Mouse (Mus musculus) kidney, embryonic 14.5 days (tissue): ENCODE data around the gene BC049715. TPM values are rescaled to one million over a fixed set of nuclear protein-coding genes. Genes with fewer than 3 reads are reported as not detected.
A peak's percentile ranks its signal among the peaks of the same experiment; 100 is the strongest.
"Not testable (repeated sequence)": the region's sequence is repeated elsewhere in the genome, so short reads cannot be mapped to it uniquely, and the experiment has no call there.

Experiments used
- ATAC-seq: fragments of 200-750 bp; cut with Nextera tagmentation; 2 replicates; pipeline ENCODE4 v1.8.0; 2017; ENCODE audit warnings: moderate number of reproducible peaks, mild to moderate bottlenecking, moderate TSS enrichment, moderate library complexity; ENCODE audit not compliant: low FRiP score, low TSS enrichment
- H3K27ac ChIP-seq: fragments of 300-500 bp; sonication (generic); 2 replicates; pipeline ENCODE4 v1.5.1; 2014; ENCODE audit warnings: low read depth, mild to moderate bottlenecking, low read length, moderate library complexity, mixed read lengths
- H3K27me3 ChIP-seq: fragments of 300-500 bp; sonication (generic); 2 replicates; pipeline ENCODE4 v1.6.1; 2014; ENCODE audit warnings: mild to moderate bottlenecking, low read length; ENCODE audit not compliant: control insufficient read depth, insufficient read depth
- H3K36me3 ChIP-seq: fragments of 300-500 bp; sonication (generic); 2 replicates; pipeline ENCODE4 v1.6.1; 2014; ENCODE audit warnings: low read length, mixed read lengths; ENCODE audit not compliant: control insufficient read depth, insufficient read depth
- H3K4me1 ChIP-seq: fragments of 300-500 bp; sonication (generic); 2 replicates; pipeline ENCODE4 v1.6.1; 2014; ENCODE audit warnings: low read length, mixed read lengths; ENCODE audit not compliant: control insufficient read depth, insufficient read depth
- H3K4me2 ChIP-seq: fragments of 300-500 bp; sonication (generic); replicated peaks from 2 replicates; pipeline ENCODE4 v1.6.1; 2014; ENCODE audit warnings: low read depth, mild to moderate bottlenecking, low read length
- H3K4me3 ChIP-seq: fragments of 300-500 bp; sonication (generic); 2 replicates; pipeline ENCODE4 v1.5.1; 2014; ENCODE audit warnings: mild to moderate bottlenecking, low read length
- H3K9ac ChIP-seq: fragments of 300-500 bp; sonication (generic); 2 replicates; pipeline ENCODE4 v1.6.1; 2014; ENCODE audit warnings: low read depth, mild to moderate bottlenecking, low read length, moderate library complexity
- H3K9me3 ChIP-seq: fragments of 300-500 bp; sonication (generic); 2 replicates; pipeline ENCODE4 v1.6.1; 2016; ENCODE audit warnings: low read length; ENCODE audit not compliant: control insufficient read depth
- WGBS: fragments of 180-500 bp; shearing (Covaris S2); extraction: QIAGEN DNeasy Blood & Tissue Kit; methylation state at CpG from one replicate; pipeline ENCODE4 v1.1.7; 2014; 5-methylcytosine and 5-hydroxymethylcytosine counted together
- polyA plus RNA-seq: library from polyadenylated mRNA; unstranded; fragments of >200 nt; fragmentation: Nextera tagmentation; extraction: Ambion mirVana; gene quantifications from 2 replicates; pipeline ENCODE4 v1.2.1, GENCODE M21; 2014

BC049715 gene
- polyA plus RNA-seq, 1 experiment from 2014 or later, result 1.9 TPM

DNA sequence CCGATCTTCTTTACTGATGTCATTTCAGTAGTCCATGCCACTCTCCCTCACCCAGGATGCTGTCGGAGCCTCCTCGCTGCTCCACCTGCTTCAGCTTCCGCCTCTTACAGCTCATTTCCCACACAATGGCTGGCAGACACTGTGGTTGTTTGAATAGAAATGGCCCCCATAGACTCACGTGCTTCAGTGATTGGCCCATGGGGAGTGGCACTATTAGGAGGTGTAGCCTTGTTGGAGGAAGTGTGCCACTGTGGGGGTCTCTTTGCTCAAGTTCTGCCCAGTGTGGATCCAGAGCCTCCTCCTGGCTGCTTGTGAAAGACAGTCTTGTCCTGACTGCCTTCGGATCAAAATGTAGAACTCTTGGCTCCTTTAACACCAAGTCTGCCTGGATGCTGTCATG lies 31.6 kb upstream of the BC049715 start:
- Histone ChIP-seq H3K4me3 (no peak overlapping the region), H3K4me1 (peaks cover 6% of the 10 kb centered on the region; the same call in 1 of the 2 replicates), H3K27ac (no peak overlapping the region), H3K9ac (no peak overlapping the region), H3K27me3 (no peaks in the 10 kb centered on the region; the same call in 1 of the 2 replicates), H3K4me2 (no peak overlapping the region), H3K9me3 (no peaks in the 10 kb centered on the region), H3K36me3 (no peaks in the 10 kb centered on the region)
- WGBS, result 45% methylated on average over 6 of the region's 6 CpGs
- ATAC-seq, result no peak; the same call in 1 of the 2 replicates

DNA sequence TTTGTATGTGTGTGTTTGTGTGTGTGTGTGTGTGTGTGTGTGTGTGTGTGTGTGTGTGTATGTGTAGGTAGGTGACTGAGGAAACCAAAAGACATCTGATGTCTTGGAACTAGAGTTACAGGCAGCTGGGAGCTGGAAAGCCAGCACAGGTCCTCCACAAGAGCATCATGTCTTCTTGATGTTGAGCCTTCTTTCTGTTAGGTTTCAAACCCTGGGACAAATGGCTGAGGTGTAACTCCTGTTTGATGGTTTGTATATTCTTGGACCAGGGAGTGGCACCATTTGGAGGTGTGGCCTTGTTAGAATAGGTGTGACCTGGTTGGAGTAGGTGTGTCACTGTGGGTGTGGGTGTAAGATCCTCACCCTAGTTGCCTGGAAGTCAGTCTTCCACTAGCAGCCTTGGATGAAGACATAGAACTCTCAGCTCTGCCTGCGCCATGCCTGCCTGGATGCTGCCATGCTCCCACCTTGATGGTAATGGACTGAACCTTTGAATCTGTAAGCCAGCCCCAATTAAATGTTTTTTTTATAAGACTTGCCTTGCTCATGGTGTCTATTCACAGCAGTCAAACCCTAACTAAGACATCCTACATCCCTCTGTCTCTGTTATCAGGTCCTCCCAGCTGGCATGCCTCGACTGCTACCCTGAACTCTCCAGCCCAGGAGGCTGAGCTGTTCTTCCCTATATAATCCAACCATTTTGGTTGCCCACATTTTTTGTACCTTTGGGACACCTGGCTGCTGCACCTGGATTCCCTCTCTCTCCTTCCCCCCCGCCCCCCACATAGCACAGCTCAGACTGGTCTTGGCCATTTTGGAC lies 29.3 kb upstream of the BC049715 start:
- not testable (repeated sequence) for H3K9me3 ChIP-seq, ATAC-seq

DNA sequence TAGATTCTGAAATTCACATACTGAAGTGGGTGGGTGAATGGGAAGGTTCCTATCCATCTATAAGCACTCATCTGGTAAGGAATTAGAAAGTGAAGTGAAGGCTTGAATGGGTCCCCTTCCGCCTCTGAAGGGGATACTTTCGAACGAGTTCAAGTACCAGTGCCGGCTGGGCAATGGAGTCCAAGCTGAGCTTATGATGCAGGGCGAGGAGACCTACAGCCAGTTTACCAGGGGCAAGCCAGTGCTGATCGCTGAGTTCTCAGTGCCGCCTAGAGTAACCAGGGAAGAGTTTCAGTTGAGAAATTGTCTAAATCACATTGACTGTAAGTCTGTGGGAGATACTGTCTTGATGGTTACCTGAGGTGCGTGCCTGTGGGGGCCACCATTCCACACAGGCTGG lies 26.7 kb upstream of the BC049715 start:
- WGBS, result 91% methylated on average over 8 of the region's 8 CpGs
- no peak for ATAC-seq
- no peak overlapping the region for H3K4me3 ChIP-seq

More for the DNA sequence above, 29.3 kb upstream of the BC049715 start:
- not testable (repeated sequence) for H3K9ac ChIP-seq, H3K27me3 ChIP-seq, H3K4me2 ChIP-seq, H3K27ac ChIP-seq, H3K4me3 ChIP-seq, H3K36me3 ChIP-seq, H3K4me1 ChIP-seq
- 83% methylated on average over 3 of the region's 3 CpGs for WGBS

DNA sequence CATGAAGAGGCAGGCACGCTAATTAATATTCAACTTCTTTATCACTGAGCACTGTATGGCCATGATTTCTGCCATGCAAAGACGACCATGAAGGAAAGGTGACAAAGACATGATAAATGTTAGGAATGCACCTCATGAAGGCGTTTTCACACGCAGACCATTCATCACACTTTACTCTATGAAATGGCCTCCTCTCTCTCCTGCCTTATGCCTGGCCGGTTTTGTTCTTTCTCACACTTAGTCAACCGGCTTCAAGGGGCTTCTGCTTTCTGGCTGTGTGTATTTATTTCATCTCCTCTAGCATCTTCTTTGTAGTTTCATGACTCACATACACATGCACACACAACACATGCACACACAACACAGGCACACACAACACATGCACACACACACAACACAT lies 26.2 kb upstream of the BC049715 start:
- Histone ChIP-seq H3K4me1 (peaks cover 8% of the 10 kb centered on the region; the same call in 1 of the 2 replicates), H3K9ac (no peak overlapping the region), H3K27me3 (no peaks in the 10 kb centered on the region), H3K36me3 (no peaks in the 10 kb centered on the region), H3K4me3 (no peak overlapping the region), H3K27ac (no peak overlapping the region), H3K4me2 (no peak overlapping the region), H3K9me3 (no peaks in the 10 kb centered on the region)
- no peak for ATAC-seq
- WGBS, result 81% methylated on average over 6 of the region's 6 CpGs

More for the DNA sequence above, 26.7 kb upstream of the BC049715 start:
- no peak overlapping the region for H3K27ac ChIP-seq
- no peak overlapping the region for H3K9ac ChIP-seq
- H3K27me3 ChIP-seq, result no peaks in the 10 kb centered on the region
- H3K9me3 ChIP-seq, result no peaks in the 10 kb centered on the region
- H3K36me3 ChIP-seq, result no peaks in the 10 kb centered on the region
- peaks cover 8% of the 10 kb centered on the region; the same call in 1 of the 2 replicates for H3K4me1 ChIP-seq
- no peak overlapping the region for H3K4me2 ChIP-seq

DNA sequence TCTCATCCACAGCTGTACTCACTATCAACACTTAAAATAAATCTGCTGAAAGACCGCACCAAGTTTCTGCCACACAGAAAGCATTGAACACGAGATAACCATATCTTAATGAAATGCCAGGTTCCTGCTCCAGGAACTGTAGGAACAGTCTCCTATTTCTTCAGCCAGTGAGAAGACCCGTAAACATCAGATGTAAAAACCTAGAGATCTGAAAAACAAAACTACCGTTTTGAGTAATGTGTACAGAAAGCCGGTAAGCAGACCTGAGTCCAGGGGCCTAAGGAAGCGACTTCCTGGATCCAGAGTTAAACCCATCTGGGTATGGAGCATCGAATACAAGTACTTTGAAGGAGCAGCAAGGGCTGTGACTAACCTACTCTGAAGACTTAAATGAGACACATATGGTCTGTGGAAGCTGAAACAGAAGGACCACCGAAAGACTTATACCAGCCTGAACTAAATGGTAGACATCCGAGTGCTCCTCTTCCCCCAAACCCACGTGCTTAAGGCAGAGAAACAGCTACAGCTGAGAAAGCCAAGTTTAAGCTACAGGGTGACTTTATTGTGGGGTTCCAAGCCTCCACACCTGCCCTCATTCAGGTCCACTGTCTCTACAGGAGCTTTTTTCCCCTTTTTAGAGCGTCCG lies 24.2 kb upstream of the BC049715 start:
- Histone ChIP-seq H3K4me2 (peak overlapping the region; percentile 89), H3K27ac (peak overlapping the region; percentile 100), H3K4me1 (peaks cover 8% of the 10 kb centered on the region; the same call in 1 of the 2 replicates), H3K9me3 (no peaks in the 10 kb centered on the region), H3K4me3 (peak overlapping the region; percentile 83), H3K9ac (peak overlapping the region; percentile 96), H3K27me3 (no peaks in the 10 kb centered on the region), H3K36me3 (no peaks in the 10 kb centered on the region)
- 18% methylated on average over 12 of the region's 12 CpGs for WGBS
- no peak for ATAC-seq

DNA sequence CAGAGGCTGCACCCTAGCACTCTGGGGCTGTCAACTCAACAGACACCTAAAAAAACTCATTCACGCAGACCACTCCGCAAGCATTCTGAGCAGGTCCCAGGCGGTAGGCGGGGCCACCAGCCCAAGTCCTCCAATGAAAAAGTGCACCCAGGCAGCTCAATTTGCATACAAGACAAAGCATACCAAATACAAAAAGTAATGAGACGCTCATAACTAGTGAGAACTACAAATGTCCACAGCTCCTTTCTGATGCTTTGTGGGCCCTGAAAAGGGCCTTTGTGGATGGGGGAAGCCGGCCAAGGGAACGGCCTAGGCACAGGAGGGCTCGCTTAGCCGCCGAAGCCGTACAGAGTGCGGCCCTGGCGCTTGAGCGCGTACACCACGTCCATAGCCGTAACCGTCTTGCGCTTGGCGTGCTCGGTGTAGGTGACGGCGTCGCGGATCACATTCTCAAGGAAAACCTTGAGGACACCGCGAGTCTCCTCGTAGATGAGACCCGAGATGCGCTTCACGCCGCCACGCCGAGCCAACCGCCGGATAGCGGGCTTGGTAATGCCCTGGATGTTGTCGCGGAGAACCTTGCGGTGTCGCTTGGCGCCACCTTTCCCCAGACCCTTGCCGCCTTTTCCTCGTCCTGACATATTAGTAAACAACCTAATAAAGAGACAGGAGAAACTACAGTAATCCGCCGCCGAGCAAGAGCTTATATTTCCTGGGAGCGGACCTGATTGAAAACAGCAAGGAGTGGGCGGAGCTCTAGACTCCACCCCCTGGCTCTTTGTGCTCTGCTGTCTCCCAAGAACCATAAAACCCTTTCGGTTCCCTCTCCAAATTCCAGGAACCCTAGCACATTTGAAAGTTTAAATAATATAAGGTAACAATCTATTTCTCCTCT lies 23.4 kb upstream of the BC049715 start, which contains the start of gene Hist4h4:
Gene Hist4h4, minus strand, starts transcription at position 677 of the 895 bp plus-strand sequence.
- Histone ChIP-seq H3K27me3 (no peaks in the 10 kb centered on the region), H3K27ac (peak within 1 kb of the TSS; percentile 100)
- WGBS, result under 1% methylated on average over 50 of the region's 50 CpGs

DNA sequence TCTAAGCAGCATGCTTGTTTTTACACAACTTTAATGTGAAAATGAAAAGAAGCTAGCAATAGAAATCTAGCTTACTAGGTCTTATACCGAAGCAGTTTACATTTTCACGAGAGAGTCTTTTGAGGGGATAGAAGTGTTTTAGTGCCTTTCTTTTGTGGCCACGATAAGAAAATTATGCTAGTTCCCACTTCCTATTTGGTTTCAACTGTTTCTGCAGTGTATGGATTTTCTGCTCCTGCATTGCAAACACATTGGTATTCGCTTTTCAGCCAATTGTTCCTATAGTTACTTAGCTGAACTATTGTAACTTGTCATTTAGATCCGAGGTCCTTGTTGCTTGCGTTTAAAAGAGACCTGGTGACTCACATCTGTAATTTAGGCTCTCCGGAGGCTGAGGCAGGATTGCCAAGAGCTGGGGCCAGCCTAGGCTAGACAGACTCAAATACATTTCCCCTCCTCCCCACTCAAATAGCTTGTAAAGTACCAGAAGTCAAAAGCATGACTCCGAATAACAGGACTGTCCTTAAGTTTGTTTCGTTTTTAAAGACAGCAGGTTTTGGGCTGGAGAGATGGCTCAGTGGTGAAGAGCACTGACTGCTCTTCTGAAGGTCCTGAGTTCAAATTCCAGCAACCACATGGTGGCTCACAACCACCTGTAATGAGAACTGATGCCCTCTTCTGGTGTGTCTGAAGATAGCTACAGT lies 22.6 kb upstream of the BC049715 start:
- Histone ChIP-seq H3K4me1 (peaks cover 15% of the 10 kb centered on the region), H3K9ac (peak overlapping the region; percentile 96), H3K4me3 (peak overlapping the region; percentile 83), H3K36me3 (no peaks in the 10 kb centered on the region; the same call in 1 of the 2 replicates), H3K4me2 (peak overlapping the region; percentile 89), H3K27ac (peak overlapping the region; percentile 100), H3K9me3 (no peaks in the 10 kb centered on the region), H3K27me3 (no peaks in the 10 kb centered on the region)
- no peak for ATAC-seq
- WGBS, result 35% methylated on average over 9 of the region's 9 CpGs

More for the DNA sequence above, 23.4 kb upstream of the BC049715 start, which contains the start of gene Hist4h4:
- Histone ChIP-seq H3K9ac (peak within 1 kb of the TSS; percentile 96), H3K9me3 (no peaks in the 10 kb centered on the region), H3K36me3 (no peaks in the 10 kb centered on the region), H3K4me2 (peak within 1 kb of the TSS; percentile 89), H3K4me3 (peak within 1 kb of the TSS; percentile 83), H3K4me1 (peaks cover 8% of the 10 kb centered on the region)
- peak; percentile 69 for ATAC-seq

DNA sequence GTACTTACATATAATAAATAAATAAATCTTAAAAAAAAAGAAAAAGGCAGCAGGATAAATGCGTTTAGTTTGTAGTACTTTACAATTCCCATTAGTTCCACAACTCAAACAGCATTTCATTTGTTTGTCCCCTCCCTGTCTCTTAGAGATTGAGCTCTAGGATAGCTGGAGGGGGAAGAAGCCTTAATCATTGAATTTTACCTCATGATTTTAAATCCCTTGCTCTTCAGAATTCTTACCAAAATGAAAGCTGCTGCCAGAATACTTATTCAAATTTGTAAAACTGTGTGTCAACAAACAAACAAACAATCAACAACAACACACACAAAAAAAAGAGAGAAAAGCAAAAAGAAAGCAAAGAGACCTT lies 22.0 kb upstream of the BC049715 start:
- Histone ChIP-seq H3K4me3 (no peak overlapping the region), H3K36me3 (no peaks in the 10 kb centered on the region; the same call in 1 of the 2 replicates), H3K4me2 (no peak overlapping the region), H3K27me3 (no peaks in the 10 kb centered on the region), H3K27ac (no peak overlapping the region), H3K9me3 (no peaks in the 10 kb centered on the region), H3K9ac (no peak overlapping the region), H3K4me1 (peaks cover 15% of the 10 kb centered on the region)
- 88% methylated on average over 1 of the region's 1 CpGs for WGBS
- no peak for ATAC-seq
